Mouse (Mus musculus) midbrain, embryonic 10.5 days (tissue): ENCODE results near the gene D630003M21Rik. TPM values are rescaled to one million over a fixed set of nuclear protein-coding genes. Genes with fewer than 3 reads are reported as not detected.

Experiments
- DNase-seq: peaks from one replicate; pipeline ENCODE4 v3.0.0-alpha.2; 2017; ENCODE audit warnings: low spot score
- H3K27ac ChIP-seq: fragments of 300-500 bp; sonication (generic); replicated peaks from 2 replicates; pipeline ENCODE4 v1.5.1; 2016; ENCODE audit warnings: mild to moderate bottlenecking
- H3K27me3 ChIP-seq: fragments of 300-500 bp; sonication (generic); 2 replicates; pipeline ENCODE4 v1.6.1; 2016; ENCODE audit warnings: low read depth, mild to moderate bottlenecking; ENCODE audit not compliant: poor library complexity, severe bottlenecking
- H3K36me3 ChIP-seq: fragments of 300-500 bp; sonication (generic); 2 replicates; pipeline ENCODE4 v1.6.1; 2016; ENCODE audit warnings: mild to moderate bottlenecking, moderate library complexity
- H3K4me1 ChIP-seq: fragments of 300-500 bp; sonication (generic); 2 replicates; pipeline ENCODE4 v1.6.1; 2016
- H3K4me3 ChIP-seq: fragments of 300-500 bp; sonication (generic); 2 replicates; pipeline ENCODE4 v1.5.1; 2016; ENCODE audit warnings: mild to moderate bottlenecking, moderate library complexity
- H3K9me3 ChIP-seq: fragments of 300-500 bp; sonication (generic); replicated peaks from 2 replicates; pipeline ENCODE4 v1.6.1; 2016; ENCODE audit warnings: mild to moderate bottlenecking
- WGBS: fragments of 180-500 bp; shearing (Covaris S2); methylation state at CpG from one replicate; pipeline ENCODE4 v1.1.7; 2016; 5-methylcytosine and 5-hydroxymethylcytosine counted together
- polyA plus RNA-seq: library from polyadenylated mRNA; unstranded; fragments of >200 nt; fragmentation: Nextera tagmentation; extraction: Ambion mirVana; gene quantifications from 2 replicates; pipeline ENCODE4 v1.2.1, GENCODE M21; 2016

The D630003M21Rik gene
- polyA plus RNA-seq, 1 experiment from 2014 or later, result 2.3 TPM

- no peak for DNase-seq
- no peaks in the 10 kb centered on the region for H3K9me3 ChIP-seq
- H3K36me3 ChIP-seq, result no peaks in the 10 kb centered on the region
- peaks cover 17% of the 10 kb centered on the region for H3K4me1 ChIP-seq
- H3K4me3 ChIP-seq, result no peak overlapping the region
- H3K27ac ChIP-seq, result no peak overlapping the region
- peaks cover 7% of the 10 kb centered on the region; the same call in 1 of the 2 replicates for H3K27me3 ChIP-seq
- WGBS, result 92% methylated on average over 8 of the region's 8 CpGs
Measured at GRCm38 (mm10) chr2:158183266-158183665, 45.8 kb downstream of the D630003M21Rik start.

- no peak overlapping the region for H3K4me3 ChIP-seq
- WGBS, result 68% methylated on average over 6 of the region's 6 CpGs
- H3K36me3 ChIP-seq, result no peaks in the 10 kb centered on the region
- DNase-seq, result no peak
- no peak overlapping the region for H3K27ac ChIP-seq
- no peaks in the 10 kb centered on the region for H3K9me3 ChIP-seq
- H3K27me3 ChIP-seq, result peaks cover 7% of the 10 kb centered on the region; the same call in 1 of the 2 replicates
- H3K4me1 ChIP-seq, result peaks cover 27% of the 10 kb centered on the region
Measured at GRCm38 (mm10) chr2:158181932-158182331, 47.1 kb downstream of the D630003M21Rik start.

- DNase-seq, result peak; percentile 62
- Histone ChIP-seq H3K36me3 (no peaks in the 10 kb centered on the region), H3K9me3 (no peaks in the 10 kb centered on the region), H3K27ac (no peak overlapping the region), H3K27me3 (peaks cover 7% of the 10 kb centered on the region; the same call in 1 of the 2 replicates), H3K4me3 (no peak overlapping the region), H3K4me1 (peaks cover 27% of the 10 kb centered on the region)
- 44% methylated on average over 9 of the region's 9 CpGs for WGBS
Measured at GRCm38 (mm10) chr2:158180797-158181196, 48.2 kb downstream of the D630003M21Rik start.

GRCm38 (mm10) chr2:158179370-158180111 is 49.5 kb downstream of the D630003M21Rik start:
- Histone ChIP-seq H3K27ac (peak overlapping the region; percentile 38; the same call in 1 of the 2 replicates), H3K9me3 (no peaks in the 10 kb centered on the region), H3K4me1 (peaks cover 27% of the 10 kb centered on the region), H3K27me3 (peaks cover 7% of the 10 kb centered on the region; the same call in 1 of the 2 replicates), H3K36me3 (no peaks in the 10 kb centered on the region), H3K4me3 (peak overlapping the region; percentile 51)
- WGBS, result 24% methylated on average over 18 of the region's 18 CpGs
- no peak for DNase-seq

GRCm38 (mm10) chr2:158178696-158179369 is 50.2 kb downstream of the D630003M21Rik start:
- no peaks in the 10 kb centered on the region for H3K9me3 ChIP-seq
- peaks cover 7% of the 10 kb centered on the region; the same call in 1 of the 2 replicates for H3K27me3 ChIP-seq
- peak; percentile 83 for DNase-seq
- H3K4me1 ChIP-seq, result peaks cover 27% of the 10 kb centered on the region
- H3K4me3 ChIP-seq, result peak overlapping the region; percentile 51
- no peaks in the 10 kb centered on the region for H3K36me3 ChIP-seq
- H3K27ac ChIP-seq, result peak overlapping the region; percentile 38; the same call in 1 of the 2 replicates
- 10% methylated on average over 19 of the region's 19 CpGs for WGBS

- Histone ChIP-seq H3K9me3 (no peaks in the 10 kb centered on the region), H3K27ac (no peak overlapping the region), H3K4me1 (peaks cover 27% of the 10 kb centered on the region), H3K27me3 (peaks cover 7% of the 10 kb centered on the region; the same call in 1 of the 2 replicates), H3K36me3 (no peaks in the 10 kb centered on the region), H3K4me3 (no peak overlapping the region)
- 75% methylated on average over 4 of the region's 4 CpGs for WGBS
- DNase-seq, result no peak
Measured at GRCm38 (mm10) chr2:158178139-158178538, 50.9 kb downstream of the D630003M21Rik start.

GRCm38 (mm10) chr2:158177574-158177973 is 51.4 kb downstream of the D630003M21Rik start:
- peaks cover 7% of the 10 kb centered on the region; the same call in 1 of the 2 replicates for H3K27me3 ChIP-seq
- peaks cover 27% of the 10 kb centered on the region for H3K4me1 ChIP-seq
- H3K4me3 ChIP-seq, result no peak overlapping the region
- no peak overlapping the region for H3K27ac ChIP-seq
- 57% methylated on average over 3 of the region's 3 CpGs for WGBS
- no peaks in the 10 kb centered on the region for H3K36me3 ChIP-seq
- no peaks in the 10 kb centered on the region for H3K9me3 ChIP-seq
- no peak for DNase-seq

- Histone ChIP-seq H3K36me3 (no peaks in the 10 kb centered on the region), H3K9me3 (no peaks in the 10 kb centered on the region), H3K4me3 (no peak overlapping the region), H3K27me3 (peaks cover 7% of the 10 kb centered on the region; the same call in 1 of the 2 replicates), H3K4me1 (peaks cover 27% of the 10 kb centered on the region), H3K27ac (no peak overlapping the region)
- DNase-seq, result no peak
- 92% methylated on average over 9 of the region's 9 CpGs for WGBS
Measured at GRCm38 (mm10) chr2:158176763-158177162, 52.3 kb downstream of the D630003M21Rik start.

- no peak overlapping the region for H3K27ac ChIP-seq
- peaks cover 27% of the 10 kb centered on the region for H3K4me1 ChIP-seq
- peaks cover 7% of the 10 kb centered on the region; the same call in 1 of the 2 replicates for H3K27me3 ChIP-seq
- DNase-seq, result no peak
- no peak overlapping the region for H3K4me3 ChIP-seq
- H3K9me3 ChIP-seq, result no peaks in the 10 kb centered on the region
- H3K36me3 ChIP-seq, result no peaks in the 10 kb centered on the region
- WGBS, result 86% methylated on average over 3 of the region's 3 CpGs
Measured at GRCm38 (mm10) chr2:158175433-158175832, 53.6 kb downstream of the D630003M21Rik start.

GRCm38 (mm10) chr2:158174958-158175357 is 54.1 kb downstream of the D630003M21Rik start:
- H3K27me3 ChIP-seq, result peaks cover 6% of the 10 kb centered on the region; the same call in 1 of the 2 replicates
- no peak overlapping the region for H3K4me3 ChIP-seq
- 0 out of 2 replicates have a peak overlapping the region, but pooled peaks have one; percentile 1 for H3K27ac ChIP-seq
- WGBS, result 93% methylated on average over 15 of the region's 15 CpGs
- H3K4me1 ChIP-seq, result peaks cover 27% of the 10 kb centered on the region
- H3K9me3 ChIP-seq, result no peaks in the 10 kb centered on the region
- H3K36me3 ChIP-seq, result no peaks in the 10 kb centered on the region
- DNase-seq, result no peak

- WGBS, result 79% methylated on average over 5 of the region's 5 CpGs
- DNase-seq, result no peak
- Histone ChIP-seq H3K9me3 (no peaks in the 10 kb centered on the region), H3K4me3 (no peak overlapping the region), H3K36me3 (no peaks in the 10 kb centered on the region), H3K27me3 (peaks cover under 1% of the 10 kb centered on the region; the same call in 1 of the 2 replicates), H3K4me1 (peaks cover 22% of the 10 kb centered on the region), H3K27ac (no peak overlapping the region)
Measured at GRCm38 (mm10) chr2:158174438-158174837, 54.6 kb downstream of the D630003M21Rik start.

- Histone ChIP-seq H3K27me3 (no peaks in the 10 kb centered on the region), H3K4me1 (0 out of 2 replicates have a peak, but pooled peaks cover 4% of the 10 kb centered on the region), H3K9me3 (no peaks in the 10 kb centered on the region), H3K27ac (no peak overlapping the region), H3K36me3 (no peaks in the 10 kb centered on the region), H3K4me3 (no peak overlapping the region)
- DNase-seq, result no peak
- 81% methylated on average over 2 of the region's 2 CpGs for WGBS
Measured at GRCm38 (mm10) chr2:158170394-158170793, 58.6 kb downstream of the D630003M21Rik start.
